Mouse (Mus musculus) stomach, postnatal 0 days (tissue): ENCODE measurements around the gene Akap1.

Experiments used
- CTCF ChIP-seq: IDR thresholded peaks from 2 replicates; pipeline ENCODE4 v1.5.1; 2016; ENCODE audit warnings: antibody characterized with exemption, low read depth, mild to moderate bottlenecking, moderate library complexity
- EP300 ChIP-seq: optimal IDR thresholded peaks from 2 replicates; pipeline ENCODE3; 2016; ENCODE audit warnings: antibody characterized with exemption

GRCm38 (mm10) chr11:88860641-88861040, 3.7 kb downstream of the Akap1 start:
- TF ChIP-seq CTCF (no peak), EP300 (no peak)
